Mouse (Mus musculus) embryonic facial prominence, embryonic 13.5 days (tissue): ENCODE data around the gene Ralgps1. TPM values are rescaled to one million over a fixed set of nuclear protein-coding genes. Genes with fewer than 3 reads are reported as not detected.

ENCODE experiments used
- ATAC-seq: fragments of 200-750 bp; cut with Nextera tagmentation; 2 replicates; pipeline ENCODE4 v1.8.0; 2017; ENCODE audit warnings: low read depth; ENCODE audit not compliant: insufficient number of reproducible peaks, insufficient read depth, low FRiP score, low TSS enrichment
- H3K27ac ChIP-seq: fragments of 300-500 bp; sonication (generic); 2 replicates; pipeline ENCODE4 v1.5.1; 2015; ENCODE audit warnings: moderate library complexity, mild to moderate bottlenecking, inconsistent platforms
- H3K27me3 ChIP-seq: fragments of 300-500 bp; sonication (generic); 2 replicates; pipeline ENCODE4 v1.6.1; 2015; ENCODE audit warnings: mild to moderate bottlenecking, inconsistent platforms
- H3K36me3 ChIP-seq: fragments of 300-500 bp; sonication (generic); 2 replicates; pipeline ENCODE4 v1.6.1; 2015; ENCODE audit warnings: mild to moderate bottlenecking, inconsistent platforms
- H3K4me1 ChIP-seq: fragments of 300-500 bp; sonication (generic); 2 replicates; pipeline ENCODE4 v1.6.1; 2015; ENCODE audit warnings: inconsistent platforms
- H3K4me2 ChIP-seq: fragments of 300-500 bp; sonication (generic); 2 replicates; pipeline ENCODE4 v1.6.1; 2015; ENCODE audit warnings: moderate library complexity, mild to moderate bottlenecking, inconsistent platforms
- H3K4me3 ChIP-seq: fragments of 300-500 bp; sonication (generic); 2 replicates; pipeline ENCODE4 v1.5.1; 2015; ENCODE audit warnings: mild to moderate bottlenecking, inconsistent platforms
- H3K9ac ChIP-seq: fragments of 300-500 bp; sonication (generic); 2 replicates; pipeline ENCODE4 v1.6.1; 2015; ENCODE audit warnings: mild to moderate bottlenecking, inconsistent platforms
- H3K9me3 ChIP-seq: fragments of 300-500 bp; sonication (generic); 2 replicates; pipeline ENCODE4 v1.6.1; 2016; ENCODE audit warnings: inconsistent platforms
- WGBS: fragments of 180-500 bp; shearing (Covaris S2); methylation state at CpG from one replicate; pipeline ENCODE4 v1.1.7; 2015; ENCODE audit warnings: mixed read lengths; 5-methylcytosine and 5-hydroxymethylcytosine counted together
- polyA plus RNA-seq: library from polyadenylated mRNA; unstranded; fragments of >200 nt; fragmentation: Nextera tagmentation; extraction: Ambion mirVana; gene quantifications from 2 replicates; pipeline ENCODE4 v1.2.1, GENCODE M21; 2015

Ralgps1 gene
- polyA plus RNA-seq, 1 experiment from 2014 or later = 4.0 TPM

DNA sequence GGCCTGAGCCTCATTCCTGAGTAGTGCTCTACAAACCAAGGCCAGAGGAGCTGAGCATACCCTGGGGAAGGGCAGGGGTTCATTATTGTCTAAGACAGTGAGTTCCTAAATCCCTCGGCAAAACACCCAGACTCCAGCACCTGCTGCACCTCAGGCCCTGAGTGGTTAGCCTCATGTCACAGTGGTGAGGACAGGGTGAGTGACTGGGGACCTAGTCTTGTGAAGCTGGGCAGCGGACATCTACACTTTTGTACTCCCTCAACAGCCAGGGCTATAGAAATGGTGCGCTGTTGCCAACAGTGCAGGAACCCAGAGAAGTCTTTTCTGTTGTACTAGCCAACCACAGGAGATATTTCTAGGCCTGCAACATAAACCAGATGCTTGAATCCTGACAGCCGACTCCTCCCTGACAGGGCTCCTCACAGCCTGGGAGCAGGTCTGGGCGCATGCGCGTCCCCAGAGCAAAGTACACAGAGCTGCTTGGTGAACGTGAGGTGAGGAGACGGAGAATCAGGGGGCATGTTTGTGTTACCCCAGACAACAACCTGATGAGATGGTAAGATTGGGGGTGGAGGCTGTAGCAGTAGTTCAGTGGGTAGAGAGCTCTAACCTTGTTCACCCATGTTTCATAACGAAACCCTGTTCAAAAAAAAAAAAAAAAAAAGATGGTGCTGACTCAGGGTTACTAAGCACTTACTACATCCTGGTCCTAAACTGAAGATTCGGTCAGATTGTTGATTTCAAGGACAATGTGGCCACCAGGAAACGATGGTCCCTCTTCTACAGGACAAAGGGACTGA lies 193.6 kb downstream of the Ralgps1 start:
- no peak overlapping the region; the same call in 1 of the 2 replicates for H3K4me2 ChIP-seq
- ATAC-seq = no peak
- H3K9ac ChIP-seq = 0 out of 2 replicates have a peak overlapping the region, but pooled peaks have one; percentile 49
- H3K27ac ChIP-seq = peak overlapping the region; percentile 44
- H3K27me3 ChIP-seq = no peaks in the 10 kb centered on the region
- no peaks in the 10 kb centered on the region for H3K9me3 ChIP-seq
- no peak overlapping the region for H3K4me3 ChIP-seq
- H3K4me1 ChIP-seq = peaks cover 46% of the 10 kb centered on the region
- H3K36me3 ChIP-seq = no peaks in the 10 kb centered on the region
- WGBS = 65% methylated on average over 12 of the region's 12 CpGs

DNA sequence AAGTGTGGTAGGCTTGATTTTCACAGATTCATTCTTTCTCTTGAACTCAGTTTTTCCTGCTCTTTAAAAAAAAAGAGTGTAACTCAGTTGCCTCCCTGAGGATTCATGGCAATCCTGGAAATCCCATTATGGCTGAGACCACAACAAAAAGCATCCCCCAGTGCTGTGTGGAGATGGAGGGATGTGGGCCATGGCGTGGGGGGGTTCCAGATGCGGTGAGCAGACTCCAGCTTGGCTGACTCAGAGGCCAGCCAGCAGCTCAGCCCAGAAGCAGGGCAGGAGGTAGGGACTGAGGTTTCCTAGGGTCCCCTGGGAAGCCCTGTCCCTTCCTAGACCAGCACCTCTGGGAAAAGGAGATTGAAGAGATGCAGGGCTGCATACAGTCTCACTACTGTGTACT lies 194.4 kb downstream of the Ralgps1 start:
- no peaks in the 10 kb centered on the region for H3K9me3 ChIP-seq
- H3K4me3 ChIP-seq = no peak overlapping the region
- peaks cover 43% of the 10 kb centered on the region for H3K4me1 ChIP-seq
- no peak for ATAC-seq
- H3K27me3 ChIP-seq = no peaks in the 10 kb centered on the region
- H3K27ac ChIP-seq = peak overlapping the region; percentile 44
- H3K4me2 ChIP-seq = no peak overlapping the region
- H3K9ac ChIP-seq = no peak overlapping the region
- H3K36me3 ChIP-seq = no peaks in the 10 kb centered on the region
- 42% methylated on average over 2 of the region's 2 CpGs for WGBS

DNA sequence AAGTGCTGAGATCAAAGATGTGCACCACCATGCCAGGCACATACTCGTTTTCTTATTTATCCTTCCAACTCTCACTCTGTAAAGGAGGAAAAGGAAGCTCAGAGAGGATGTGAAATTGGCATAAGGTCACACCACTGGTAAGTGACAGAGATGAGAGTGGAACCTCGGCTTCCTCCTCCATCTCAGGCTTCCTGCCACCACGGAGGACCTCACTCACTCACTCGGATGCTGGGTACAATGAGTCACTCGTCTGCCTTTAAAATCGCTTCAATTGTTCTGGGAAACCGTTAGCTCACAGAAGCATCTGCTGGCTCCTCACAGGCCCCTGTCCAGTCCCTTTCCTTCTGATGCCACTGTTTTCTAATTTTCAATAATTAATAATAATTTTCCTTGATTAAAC lies 194.8 kb downstream of the Ralgps1 start:
- Histone ChIP-seq H3K4me2 (no peak overlapping the region), H3K36me3 (no peaks in the 10 kb centered on the region), H3K9me3 (no peaks in the 10 kb centered on the region), H3K27me3 (no peaks in the 10 kb centered on the region), H3K27ac (no peak overlapping the region), H3K4me3 (no peak overlapping the region), H3K9ac (no peak overlapping the region), H3K4me1 (peaks cover 43% of the 10 kb centered on the region)
- ATAC-seq = no peak
- WGBS = 51% methylated on average over 7 of the region's 7 CpGs

DNA sequence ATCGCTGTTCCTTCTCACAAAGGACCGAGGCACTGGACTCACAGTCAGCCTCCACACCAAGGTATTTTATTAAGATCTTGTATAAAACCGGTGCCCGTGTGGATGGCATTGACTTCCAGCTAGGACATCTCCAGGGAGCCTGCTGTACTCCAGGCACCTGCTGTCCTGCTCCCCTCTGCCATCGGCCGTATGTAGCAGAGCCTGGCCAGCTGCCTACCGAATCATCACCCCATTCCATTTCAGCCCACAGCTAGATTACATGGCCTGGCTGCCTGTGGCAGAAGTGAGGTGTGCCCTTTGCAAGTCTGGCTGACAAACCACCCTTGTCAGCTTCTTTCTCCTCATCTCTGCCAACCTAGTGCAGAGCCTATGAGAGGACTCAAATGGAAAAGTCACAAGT lies 197.6 kb downstream of the Ralgps1 start:
- WGBS = 93% methylated on average over 7 of the region's 7 CpGs
- peaks cover 29% of the 10 kb centered on the region for H3K4me1 ChIP-seq

DNA sequence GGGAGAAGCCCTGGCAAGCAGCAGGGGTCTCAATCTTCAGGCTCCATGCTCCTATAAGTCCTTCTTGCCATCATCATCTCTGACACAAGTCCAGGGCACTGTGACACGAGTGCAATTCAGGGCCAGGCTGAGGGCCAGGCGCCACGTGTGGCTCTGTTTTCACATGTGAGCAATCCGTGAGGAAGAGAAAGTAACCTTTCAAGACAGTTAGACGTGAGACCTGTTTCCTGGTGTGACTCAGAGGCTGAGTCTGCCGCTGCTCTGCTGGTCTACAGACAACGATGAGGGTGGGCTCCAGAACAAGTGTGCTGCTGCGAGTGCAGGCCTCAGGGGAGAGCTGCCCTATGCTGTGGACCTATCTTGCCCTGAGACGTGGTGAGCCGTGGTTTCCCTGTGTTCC lies 198.2 kb downstream of the Ralgps1 start:
- H3K27ac ChIP-seq = no peak overlapping the region
- no peak for ATAC-seq

More for the DNA sequence above, 197.6 kb downstream of the Ralgps1 start:
- no peaks in the 10 kb centered on the region for H3K36me3 ChIP-seq
- H3K9ac ChIP-seq = no peak overlapping the region
- no peaks in the 10 kb centered on the region for H3K9me3 ChIP-seq
- no peak for ATAC-seq
- no peaks in the 10 kb centered on the region for H3K27me3 ChIP-seq
- no peak overlapping the region for H3K4me2 ChIP-seq
- no peak overlapping the region for H3K4me3 ChIP-seq
- no peak overlapping the region for H3K27ac ChIP-seq

DNA sequence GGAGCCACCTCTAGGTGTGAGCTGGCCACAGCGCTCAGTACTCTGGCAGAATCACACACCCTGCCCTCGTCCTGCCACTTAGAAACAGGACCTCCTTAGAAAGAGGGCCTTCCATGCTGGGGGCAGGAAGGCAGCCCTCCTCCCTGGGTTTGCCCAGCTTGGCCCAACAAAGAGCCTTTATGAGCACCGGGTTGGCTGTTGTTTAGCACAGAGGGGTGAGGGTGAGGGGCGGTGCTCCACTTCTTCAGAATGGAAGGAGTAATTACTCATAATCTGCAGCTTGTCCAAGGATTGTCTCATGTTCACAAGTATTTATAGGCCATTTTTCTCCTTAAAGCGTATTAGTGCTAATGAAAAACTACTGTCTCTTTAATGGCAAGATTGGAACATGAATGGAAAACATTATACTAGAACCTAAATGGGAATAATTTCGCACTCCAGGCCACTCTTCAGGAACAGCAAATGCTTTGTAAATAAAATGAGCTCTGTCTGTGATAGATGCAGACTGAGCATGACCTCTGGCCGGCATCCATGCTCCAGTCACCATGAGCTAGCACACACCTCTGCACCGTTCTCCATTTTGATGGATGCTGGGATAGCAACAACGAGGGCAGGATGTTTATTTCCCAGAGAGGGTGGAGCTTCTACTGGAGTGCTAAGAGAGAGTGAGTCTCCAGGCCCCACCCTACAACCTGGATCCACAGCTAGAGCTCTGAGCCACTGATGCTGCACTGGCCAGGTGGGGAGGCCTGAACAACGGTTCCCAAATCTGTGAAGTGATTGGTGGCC lies 200.3 kb downstream of the Ralgps1 start:
- no peak overlapping the region for H3K4me2 ChIP-seq
- no peaks in the 10 kb centered on the region for H3K36me3 ChIP-seq
- H3K9ac ChIP-seq = no peak overlapping the region
- no peaks in the 10 kb centered on the region for H3K27me3 ChIP-seq
- H3K4me1 ChIP-seq = peaks cover 14% of the 10 kb centered on the region
- 51% methylated on average over 10 of the region's 10 CpGs for WGBS
- H3K4me3 ChIP-seq = no peak overlapping the region
- no peaks in the 10 kb centered on the region for H3K9me3 ChIP-seq
- H3K27ac ChIP-seq = peak overlapping the region; percentile 74; the same call in 1 of the 2 replicates
- ATAC-seq = no peak; the same call in 1 of the 2 replicates

More for the DNA sequence above, 198.2 kb downstream of the Ralgps1 start:
- Histone ChIP-seq H3K36me3 (no peaks in the 10 kb centered on the region), H3K4me2 (no peak overlapping the region), H3K4me1 (peaks cover 23% of the 10 kb centered on the region), H3K9me3 (no peaks in the 10 kb centered on the region), H3K9ac (no peak overlapping the region), H3K27me3 (no peaks in the 10 kb centered on the region), H3K4me3 (no peak overlapping the region)
- 76% methylated on average over 10 of the region's 10 CpGs for WGBS

DNA sequence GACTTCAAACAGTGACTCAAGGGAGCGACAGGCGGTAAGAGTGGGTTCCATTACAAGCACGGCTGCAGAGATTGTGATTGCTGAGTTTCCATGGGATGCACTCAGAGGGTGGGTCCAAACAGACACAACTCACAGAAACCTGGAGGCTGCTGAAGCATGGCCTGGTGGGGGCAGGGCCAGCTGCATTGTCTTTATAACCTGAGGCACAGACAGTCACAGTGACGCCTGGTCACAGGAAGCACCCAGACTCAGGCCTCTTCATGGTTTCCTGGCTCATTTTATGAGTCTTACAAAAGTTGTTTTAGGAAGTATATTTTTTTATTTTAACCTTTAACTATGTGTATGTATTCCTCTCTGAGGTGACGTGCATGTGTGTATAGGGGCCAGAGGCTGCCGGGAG lies 201.8 kb downstream of the Ralgps1 start:
- no peaks in the 10 kb centered on the region for H3K36me3 ChIP-seq
- ATAC-seq = no peak
- H3K27me3 ChIP-seq = no peaks in the 10 kb centered on the region
- no peak overlapping the region for H3K27ac ChIP-seq
- H3K9ac ChIP-seq = no peak overlapping the region
- H3K4me2 ChIP-seq = no peak overlapping the region
- no peak overlapping the region for H3K4me3 ChIP-seq
- 73% methylated on average over 6 of the region's 6 CpGs for WGBS
- H3K4me1 ChIP-seq = peaks cover 29% of the 10 kb centered on the region
- H3K9me3 ChIP-seq = no peaks in the 10 kb centered on the region

DNA sequence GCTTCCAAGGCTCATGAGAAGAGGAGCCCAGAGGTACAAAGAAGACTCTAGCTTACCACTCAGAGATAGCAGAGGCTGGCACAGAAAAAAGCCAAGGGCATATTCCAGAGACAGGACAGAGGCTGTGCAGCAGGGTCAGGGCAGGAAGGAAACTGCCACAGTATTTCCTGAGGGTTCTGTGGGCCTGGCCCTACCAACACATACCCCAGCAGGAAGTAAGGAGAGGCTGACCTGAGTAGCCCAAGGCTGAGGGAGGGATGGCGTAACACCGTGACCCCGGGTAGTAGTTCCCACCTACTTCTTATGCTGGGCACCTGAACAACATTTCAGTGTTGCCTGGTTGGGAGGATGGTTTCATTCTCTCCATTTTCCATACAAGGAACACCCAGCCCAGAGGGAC lies 204.2 kb downstream of the Ralgps1 start:
- Histone ChIP-seq H3K4me1 (peaks cover 29% of the 10 kb centered on the region), H3K4me2 (no peak overlapping the region), H3K27me3 (no peaks in the 10 kb centered on the region), H3K9me3 (no peaks in the 10 kb centered on the region), H3K4me3 (no peak overlapping the region), H3K27ac (no peak overlapping the region), H3K9ac (no peak overlapping the region), H3K36me3 (no peaks in the 10 kb centered on the region)
- WGBS = 93% methylated on average over 3 of the region's 3 CpGs
- no peak for ATAC-seq

DNA sequence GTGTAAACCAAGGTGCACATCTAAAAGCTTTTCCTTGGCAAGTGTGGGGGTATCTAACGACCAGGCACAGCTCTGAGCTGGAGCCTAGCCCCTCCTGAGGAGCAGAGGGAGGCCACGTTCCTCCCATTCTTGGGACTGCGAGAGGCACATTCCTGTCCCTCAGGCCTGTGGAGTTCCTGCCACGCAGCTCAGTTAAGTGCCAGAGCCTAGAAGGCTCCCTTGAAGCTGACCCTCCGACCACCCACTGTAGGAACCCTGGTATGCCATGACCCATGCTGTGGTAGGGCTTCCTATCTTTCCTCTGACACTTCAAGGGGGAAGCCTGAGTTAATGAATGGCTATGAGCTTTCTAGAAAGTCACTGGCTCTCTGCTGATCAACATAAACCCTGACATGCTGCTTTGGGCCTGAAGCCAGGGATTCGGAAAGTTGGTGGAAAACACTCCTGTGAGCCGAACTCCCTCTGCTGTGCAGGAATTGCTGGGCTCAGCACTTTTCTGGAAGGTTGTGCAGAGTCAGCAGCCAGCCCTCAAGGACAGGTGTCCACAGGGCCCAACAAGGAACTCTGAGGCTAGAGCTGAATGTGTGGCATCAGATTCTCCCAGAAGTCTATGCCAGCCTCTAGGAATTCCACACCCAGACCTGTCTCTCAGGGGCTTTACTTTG lies 205.4 kb downstream of the Ralgps1 start:
- Histone ChIP-seq H3K9me3 (no peaks in the 10 kb centered on the region), H3K9ac (no peak overlapping the region), H3K4me3 (no peak overlapping the region), H3K4me2 (no peak overlapping the region), H3K27ac (peak overlapping the region; percentile 44), H3K27me3 (no peaks in the 10 kb centered on the region), H3K36me3 (no peaks in the 10 kb centered on the region), H3K4me1 (peaks cover 29% of the 10 kb centered on the region)
- 0 out of 2 replicates have a peak, but pooled peaks have one; percentile 6 for ATAC-seq
- WGBS = 37% methylated on average over 7 of the region's 7 CpGs

DNA sequence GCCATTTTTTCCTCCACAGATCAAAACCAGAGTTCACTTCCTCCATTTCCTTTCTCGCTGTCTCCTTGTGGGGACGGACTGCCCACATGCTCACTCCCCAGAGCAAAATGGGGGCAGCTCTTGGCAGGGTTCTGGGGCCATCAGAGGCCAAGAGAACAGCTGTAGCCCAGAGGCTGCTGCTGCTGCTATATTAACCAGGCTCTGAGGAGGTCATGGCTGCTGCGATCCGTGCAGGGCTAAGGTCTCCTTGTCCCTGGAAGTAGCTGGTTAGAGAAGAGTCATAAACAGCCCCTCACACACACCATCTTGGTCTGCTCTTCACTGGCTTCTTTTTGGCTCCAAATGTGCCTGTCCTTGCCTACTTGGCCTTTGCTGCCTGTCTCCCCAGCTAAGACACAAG lies 206.1 kb downstream of the Ralgps1 start:
- ATAC-seq = no peak
- H3K27me3 ChIP-seq = no peaks in the 10 kb centered on the region

DNA sequence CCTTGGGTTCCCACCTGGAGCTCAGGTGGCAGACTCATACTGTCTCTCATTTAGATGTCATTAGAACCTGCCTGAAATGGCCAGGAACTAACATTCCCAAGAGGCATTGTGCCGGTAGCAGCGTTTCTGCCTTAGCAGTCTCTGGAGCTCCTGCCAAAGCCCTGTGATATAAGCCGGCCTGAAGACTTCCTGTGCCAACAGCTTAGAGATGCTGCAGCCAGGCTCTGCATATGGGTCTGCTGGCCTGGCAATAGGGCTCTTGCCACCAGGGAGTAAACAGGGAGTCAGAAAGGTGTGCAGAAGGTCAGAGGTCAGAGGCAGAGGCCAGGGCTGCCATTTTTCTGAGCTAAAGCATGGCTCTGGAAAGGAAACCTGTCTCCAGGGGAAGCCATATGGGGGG lies 206.6 kb downstream of the Ralgps1 start:
- 70% methylated on average over 3 of the region's 3 CpGs for WGBS
- no peak for ATAC-seq
- no peak overlapping the region for H3K9ac ChIP-seq
- no peak overlapping the region for H3K4me2 ChIP-seq
- H3K27ac ChIP-seq = no peak overlapping the region
- H3K4me1 ChIP-seq = peaks cover 38% of the 10 kb centered on the region
- H3K36me3 ChIP-seq = no peaks in the 10 kb centered on the region
- no peaks in the 10 kb centered on the region for H3K27me3 ChIP-seq
- no peaks in the 10 kb centered on the region for H3K9me3 ChIP-seq
- no peak overlapping the region for H3K4me3 ChIP-seq

More for the DNA sequence above, 206.1 kb downstream of the Ralgps1 start:
- H3K36me3 ChIP-seq = no peaks in the 10 kb centered on the region
- no peak overlapping the region for H3K4me2 ChIP-seq
- H3K9ac ChIP-seq = no peak overlapping the region
- no peak overlapping the region for H3K4me3 ChIP-seq
- H3K9me3 ChIP-seq = no peaks in the 10 kb centered on the region
- 51% methylated on average over 4 of the region's 4 CpGs for WGBS
- H3K4me1 ChIP-seq = peaks cover 32% of the 10 kb centered on the region
- H3K27ac ChIP-seq = peak overlapping the region; percentile 44
